Mouse (Mus musculus) neural tube, embryonic 12.5 days (tissue): ENCODE measurements around the gene Arhgap35. TPM values are rescaled to one million over a fixed set of nuclear protein-coding genes. Genes with fewer than 3 reads are reported as not detected.

Experiments
- ATAC-seq: fragments of 200-750 bp; cut with Nextera tagmentation; 2 replicates; pipeline ENCODE4 v1.8.0; 2017; ENCODE audit warnings: low read depth, mild to moderate bottlenecking, moderate TSS enrichment, moderate library complexity; ENCODE audit not compliant: low FRiP score
- H3K27ac ChIP-seq: fragments of 300-500 bp; sonication (generic); 2 replicates; pipeline ENCODE4 v1.5.1; 2016
- H3K27me3 ChIP-seq: fragments of 300-500 bp; sonication (generic); replicated peaks from 2 replicates; pipeline ENCODE4 v1.6.1; 2016; ENCODE audit warnings: mild to moderate bottlenecking
- H3K36me3 ChIP-seq: fragments of 300-500 bp; sonication (generic); 2 replicates; pipeline ENCODE4 v1.6.1; 2016; ENCODE audit warnings: mild to moderate bottlenecking
- H3K4me1 ChIP-seq: fragments of 300-500 bp; sonication (generic); 2 replicates; pipeline ENCODE4 v1.6.1; 2016
- H3K4me2 ChIP-seq: fragments of 300-500 bp; sonication (generic); replicated peaks from 2 replicates; pipeline ENCODE4 v1.6.1; 2016; ENCODE audit warnings: mild to moderate bottlenecking
- H3K4me3 ChIP-seq: fragments of 300-500 bp; sonication (generic); 2 replicates; pipeline ENCODE4 v1.5.1; 2016
- H3K9ac ChIP-seq: fragments of 300-500 bp; sonication (generic); 2 replicates; pipeline ENCODE4 v1.6.1; 2016; ENCODE audit warnings: mild to moderate bottlenecking
- H3K9me3 ChIP-seq: fragments of 300-500 bp; sonication (generic); 2 replicates; pipeline ENCODE4 v1.6.1; 2016; ENCODE audit warnings: mild to moderate bottlenecking
- WGBS: fragments of 180-500 bp; shearing (Covaris S2); methylation state at CpG from one replicate; pipeline ENCODE4 v1.1.7; 2016; 5-methylcytosine and 5-hydroxymethylcytosine counted together
- polyA plus RNA-seq: library from polyadenylated mRNA; unstranded; fragments of >200 nt; fragmentation: Nextera tagmentation; extraction: Ambion mirVana; gene quantifications from 2 replicates; pipeline ENCODE4 v1.2.1, GENCODE M21; 2016

The Arhgap35 gene
- polyA plus RNA-seq, 1 experiment from 2014 or later: 36.8 TPM

GRCm38 (mm10) chr7:16554215-16554614 lies 60.6 kb downstream of the Arhgap35 start:
- WGBS: 95% methylated on average over 3 of the region's 3 CpGs
- H3K9ac ChIP-seq: no peak overlapping the region
- ATAC-seq: no peak
- no peak overlapping the region for H3K4me3 ChIP-seq
- H3K27ac ChIP-seq: no peak overlapping the region
- H3K4me2 ChIP-seq: no peak overlapping the region
- 0 out of 2 replicates have a peak, but pooled peaks cover 3% of the 10 kb centered on the region for H3K36me3 ChIP-seq
- no peaks in the 10 kb centered on the region for H3K9me3 ChIP-seq
- peaks cover 20% of the 10 kb centered on the region for H3K4me1 ChIP-seq
- H3K27me3 ChIP-seq: no peaks in the 10 kb centered on the region

- H3K9me3 ChIP-seq: no peaks in the 10 kb centered on the region
- H3K4me1 ChIP-seq: no peaks in the 10 kb centered on the region
- no peaks in the 10 kb centered on the region for H3K27me3 ChIP-seq
- H3K4me2 ChIP-seq: no peak overlapping the region
- H3K36me3 ChIP-seq: peaks cover 8% of the 10 kb centered on the region
- no peak overlapping the region for H3K27ac ChIP-seq
- H3K9ac ChIP-seq: no peak overlapping the region
- no peak for ATAC-seq
- WGBS: 95% methylated on average over 1 of the region's 1 CpGs
- no peak overlapping the region for H3K4me3 ChIP-seq
Measured at GRCm38 (mm10) chr7:16551581-16551980, 63.2 kb downstream of the Arhgap35 start.

GRCm38 (mm10) chr7:16549299-16549698 lies 65.5 kb downstream of the Arhgap35 start:
- 88% methylated on average over 1 of the region's 1 CpGs for WGBS
- Histone ChIP-seq H3K36me3 (peaks cover 21% of the 10 kb centered on the region), H3K4me2 (no peak overlapping the region), H3K9ac (no peak overlapping the region), H3K4me3 (no peak overlapping the region), H3K9me3 (no peaks in the 10 kb centered on the region), H3K27me3 (no peaks in the 10 kb centered on the region), H3K4me1 (no peaks in the 10 kb centered on the region), H3K27ac (no peak overlapping the region)
- no peak for ATAC-seq

- Histone ChIP-seq H3K4me3 (no peak overlapping the region), H3K27ac (no peak overlapping the region), H3K9me3 (no peaks in the 10 kb centered on the region), H3K27me3 (no peaks in the 10 kb centered on the region), H3K36me3 (peaks cover 34% of the 10 kb centered on the region), H3K4me2 (no peak overlapping the region), H3K4me1 (no peaks in the 10 kb centered on the region), H3K9ac (no peak overlapping the region)
- no peak for ATAC-seq
- 76% methylated on average over 8 of the region's 8 CpGs for WGBS
Measured at GRCm38 (mm10) chr7:16544770-16545169, 70.0 kb downstream of the Arhgap35 start.

- Histone ChIP-seq H3K4me2 (no peak overlapping the region), H3K9ac (no peak overlapping the region), H3K27me3 (no peaks in the 10 kb centered on the region), H3K4me1 (no peaks in the 10 kb centered on the region), H3K36me3 (peaks cover 37% of the 10 kb centered on the region), H3K27ac (no peak overlapping the region), H3K9me3 (no peaks in the 10 kb centered on the region), H3K4me3 (no peak overlapping the region)
- ATAC-seq: no peak
- 86% methylated on average over 5 of the region's 5 CpGs for WGBS
Measured at GRCm38 (mm10) chr7:16537220-16537903, 77.4 kb downstream of the Arhgap35 start.

- no peak overlapping the region for H3K4me3 ChIP-seq
- H3K9ac ChIP-seq: no peak overlapping the region
- H3K4me2 ChIP-seq: no peak overlapping the region
- no peak overlapping the region for H3K27ac ChIP-seq
- H3K36me3 ChIP-seq: peaks cover 17% of the 10 kb centered on the region; the same call in 1 of the 2 replicates
- no peaks in the 10 kb centered on the region for H3K9me3 ChIP-seq
- H3K4me1 ChIP-seq: no peaks in the 10 kb centered on the region
- no peaks in the 10 kb centered on the region for H3K27me3 ChIP-seq
- no peak for ATAC-seq
- 95% methylated on average over 2 of the region's 2 CpGs for WGBS
Measured at GRCm38 (mm10) chr7:16525995-16526394, 88.8 kb downstream of the Arhgap35 start.

- Histone ChIP-seq H3K9ac (no peak overlapping the region), H3K27ac (no peak overlapping the region), H3K4me1 (no peaks in the 10 kb centered on the region), H3K4me3 (no peak overlapping the region), H3K27me3 (no peaks in the 10 kb centered on the region), H3K36me3 (peaks cover 17% of the 10 kb centered on the region; the same call in 1 of the 2 replicates), H3K9me3 (no peaks in the 10 kb centered on the region), H3K4me2 (no peak overlapping the region)
- no peak for ATAC-seq
- WGBS: 96% methylated on average over 3 of the region's 3 CpGs
Measured at GRCm38 (mm10) chr7:16525448-16525847, 89.3 kb downstream of the Arhgap35 start.

- 93% methylated on average over 2 of the region's 2 CpGs for WGBS
- H3K27ac ChIP-seq: no peak overlapping the region
- H3K4me3 ChIP-seq: no peak overlapping the region
- no peaks in the 10 kb centered on the region for H3K9me3 ChIP-seq
- peaks cover 17% of the 10 kb centered on the region; the same call in 1 of the 2 replicates for H3K36me3 ChIP-seq
- H3K9ac ChIP-seq: no peak overlapping the region
- no peak overlapping the region for H3K4me2 ChIP-seq
- ATAC-seq: no peak
- H3K27me3 ChIP-seq: no peaks in the 10 kb centered on the region
- H3K4me1 ChIP-seq: no peaks in the 10 kb centered on the region
Measured at GRCm38 (mm10) chr7:16524308-16524707, 90.5 kb downstream of the Arhgap35 start.

GRCm38 (mm10) chr7:16519310-16519709 lies 95.5 kb downstream of the Arhgap35 start:
- no peak overlapping the region for H3K4me2 ChIP-seq
- H3K9me3 ChIP-seq: no peaks in the 10 kb centered on the region
- H3K9ac ChIP-seq: no peak overlapping the region
- peaks cover 9% of the 10 kb centered on the region for H3K36me3 ChIP-seq
- 90% methylated on average over 2 of the region's 2 CpGs for WGBS
- no peaks in the 10 kb centered on the region for H3K27me3 ChIP-seq
- no peak for ATAC-seq
- no peak overlapping the region for H3K4me3 ChIP-seq
- no peaks in the 10 kb centered on the region for H3K4me1 ChIP-seq
- no peak overlapping the region for H3K27ac ChIP-seq

- no peaks in the 10 kb centered on the region for H3K27me3 ChIP-seq
- H3K4me1 ChIP-seq: no peaks in the 10 kb centered on the region
- WGBS: 96% methylated on average over 5 of the region's 5 CpGs
- no peak for ATAC-seq
- peaks cover 7% of the 10 kb centered on the region for H3K36me3 ChIP-seq
- H3K4me2 ChIP-seq: no peak overlapping the region
- H3K27ac ChIP-seq: no peak overlapping the region
- no peak overlapping the region for H3K4me3 ChIP-seq
- no peak overlapping the region for H3K9ac ChIP-seq
- H3K9me3 ChIP-seq: no peaks in the 10 kb centered on the region
Measured at GRCm38 (mm10) chr7:16517198-16517597, 97.6 kb downstream of the Arhgap35 start.

GRCm38 (mm10) chr7:16507284-16507683 lies 107.5 kb downstream of the Arhgap35 start:
- Histone ChIP-seq H3K4me2 (no peak overlapping the region), H3K36me3 (peaks cover 61% of the 10 kb centered on the region), H3K9ac (no peak overlapping the region), H3K9me3 (no peaks in the 10 kb centered on the region), H3K27me3 (no peaks in the 10 kb centered on the region), H3K27ac (no peak overlapping the region), H3K4me3 (no peak overlapping the region), H3K4me1 (no peaks in the 10 kb centered on the region)
- no peak for ATAC-seq
- WGBS: 22% methylated on average over 3 of the region's 3 CpGs

- no peaks in the 10 kb centered on the region for H3K4me1 ChIP-seq
- H3K4me2 ChIP-seq: no peak overlapping the region
- no peaks in the 10 kb centered on the region for H3K9me3 ChIP-seq
Measured at GRCm38 (mm10) chr7:16505226-16505593, 109.6 kb downstream of the Arhgap35 start.

GRCm38 (mm10) chr7:16504573-16505225 lies 110.1 kb downstream of the Arhgap35 start:
- no peaks in the 10 kb centered on the region for H3K9me3 ChIP-seq
- H3K9ac ChIP-seq: no peak overlapping the region
- H3K36me3 ChIP-seq: peaks cover 44% of the 10 kb centered on the region
- no peak overlapping the region for H3K4me3 ChIP-seq
- ATAC-seq: no peak
- 84% methylated on average over 2 of the region's 2 CpGs for WGBS
- no peak overlapping the region for H3K27ac ChIP-seq
- H3K27me3 ChIP-seq: no peaks in the 10 kb centered on the region
- H3K4me2 ChIP-seq: no peak overlapping the region
- no peaks in the 10 kb centered on the region for H3K4me1 ChIP-seq

More at GRCm38 (mm10) chr7:16505226-16505593, 109.6 kb downstream of the Arhgap35 start:
- peaks cover 48% of the 10 kb centered on the region for H3K36me3 ChIP-seq
- WGBS: 92% methylated on average over 3 of the region's 3 CpGs
- H3K27ac ChIP-seq: no peak overlapping the region
- no peak overlapping the region for H3K9ac ChIP-seq
- H3K4me3 ChIP-seq: no peak overlapping the region
- no peaks in the 10 kb centered on the region for H3K27me3 ChIP-seq
- no peak for ATAC-seq
